Mouse (Mus musculus): ENCODE results near the gene Wdr20. TPM values are rescaled to one million over a fixed set of nuclear protein-coding genes. Genes with fewer than 3 reads are reported as not detected.

Gene Wdr20
- total RNA-seq, 2 experiments from 2014 or later: 36.9 to 42.8 TPM

GRCm38 (mm10) chr12:110813624-110814023, 75.9 kb downstream of the Wdr20 start:
- no peak for DNase-seq (ENCODE audit: low spot score in 2 of 2)

- DNase-seq (ENCODE audit: low spot score in 2 of 2): no peak
Observed at GRCm38 (mm10) chr12:110814924-110815323, 77.2 kb downstream of the Wdr20 start.

GRCm38 (mm10) chr12:110816833-110817232, 79.1 kb downstream of the Wdr20 start:
- DNase-seq (ENCODE audit: low spot score in 2 of 2): no peak

- DNase-seq (ENCODE audit: low spot score in 2 of 2): no peak
Observed at GRCm38 (mm10) chr12:110819367-110819766, 81.6 kb downstream of the Wdr20 start.

- no peak for DNase-seq (ENCODE audit: low spot score in 2 of 2)
Observed at GRCm38 (mm10) chr12:110821787-110822186, 84.0 kb downstream of the Wdr20 start.

GRCm38 (mm10) chr12:110822366-110822765, 84.6 kb downstream of the Wdr20 start:
- DNase-seq (ENCODE audit: low spot score in 2 of 2): no peak

GRCm38 (mm10) chr12:110828908-110829307, 91.2 kb downstream of the Wdr20 start:
- no peak for DNase-seq (ENCODE audit: low spot score in 2 of 2)

GRCm38 (mm10) chr12:110830293-110831024, 92.7 kb downstream of the Wdr20 start:
- DNase-seq (ENCODE audit: low spot score in 2 of 2): no peak

GRCm38 (mm10) chr12:110835182-110835581, 97.4 kb downstream of the Wdr20 start:
- DNase-seq (ENCODE audit: low spot score in 2 of 2): no peak

GRCm38 (mm10) chr12:110836729-110837128, 99.0 kb downstream of the Wdr20 start:
- DNase-seq (ENCODE audit: low spot score in 2 of 2): no peak

- DNase-seq (ENCODE audit: low spot score in 2 of 2): no peak
Observed at GRCm38 (mm10) chr12:110837192-110837841, 99.6 kb downstream of the Wdr20 start.

- no peak for DNase-seq (ENCODE audit: low spot score in 2 of 2)
Observed at GRCm38 (mm10) chr12:110837850-110838249, 100.1 kb downstream of the Wdr20 start.

GRCm38 (mm10) chr12:110840348-110841198, 102.8 kb downstream of the Wdr20 start, which contains the start of gene Mok:
Gene Mok (minus strand): TSS chr12:110840939.
- peak; percentile 98 for DNase-seq (ENCODE audit: low spot score in 2 of 2)

GRCm38 (mm10) chr12:110841731-110842493, 104.2 kb downstream of the Wdr20 start:
- no peak for DNase-seq (ENCODE audit: low spot score in 2 of 2)

GRCm38 (mm10) chr12:110843194-110844048, 105.7 kb downstream of the Wdr20 start:
- DNase-seq (ENCODE audit: low spot score in 2 of 2): peak; percentile 83 to 85

- DNase-seq (ENCODE audit: low spot score in 2 of 2): no peak
Observed at GRCm38 (mm10) chr12:110844227-110845130, 106.7 kb downstream of the Wdr20 start.

GRCm38 (mm10) chr12:110845131-110845880, 107.6 kb downstream of the Wdr20 start:
- peak; percentile 72 to 85 for DNase-seq (ENCODE audit: low spot score in 2 of 2)

GRCm38 (mm10) chr12:110846191-110846765, 108.5 kb downstream of the Wdr20 start:
- no peak for DNase-seq (ENCODE audit: low spot score in 2 of 2)

Measured in layer of hippocampus, postnatal 14 days (tissue).